Comparison of ENCODE assay signal across 8 mouse cellular contexts in the genomic region with DNA sequence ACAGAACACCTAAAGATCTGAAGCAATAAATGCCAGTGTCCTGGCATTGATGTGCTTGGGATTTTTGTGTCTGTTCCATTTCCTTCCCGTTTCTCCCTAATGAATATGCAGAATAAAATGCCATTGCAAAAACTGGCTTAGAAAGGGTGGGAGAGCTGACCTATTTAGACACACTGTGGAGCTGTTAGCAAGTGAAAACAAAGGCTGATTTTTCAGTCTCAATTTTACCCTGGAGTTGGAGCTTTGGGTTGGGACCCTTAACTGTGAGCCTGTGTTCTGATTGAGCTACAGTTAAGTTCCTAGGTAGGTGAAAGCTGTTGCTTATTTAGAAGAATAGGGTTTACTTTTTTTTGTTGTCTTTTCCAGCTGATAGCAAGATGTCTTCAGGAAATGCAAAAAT. TPM values are rescaled to one million over a fixed set of nuclear protein-coding genes. Genes with fewer than 3 reads are reported as not detected.
DNase-seq lines count a peak whose midpoint lies in the region; ATAC-seq and TF ChIP-seq lines count a peak whose summit lies in the region.

No protein-coding gene starts in this region.

- no peak for TF ChIP-seq POLR2A in ES-Bruce4 (IDR thresholded peaks at IDR 0.05; ENCODE audit: insufficient read depth, low read length)

- no peaks in the 10 kb centered on the region for H3K4me1 ChIP-seq in ES-Bruce4 (ENCODE audit: control insufficient read depth, insufficient read depth, low read length)
- peaks cover 18% of the 10 kb centered on the region for H3K4me1 ChIP-seq in heart, embryonic 16.5 days (ENCODE audit: control insufficient read depth, insufficient read depth, low read length)
- peaks cover 37% of the 10 kb centered on the region for H3K4me1 ChIP-seq in liver, embryonic 16.5 days (ENCODE audit: control insufficient read depth, low read depth, low read length)

- TF ChIP-seq CTCF in ES-Bruce4 (IDR thresholded peaks at IDR 0.05; ENCODE audit: low read depth, low read length), result no peak

- H3K4me3 ChIP-seq in ES-Bruce4 (ENCODE audit: low read depth, low read length), result peak overlapping the region; percentile 100
- peak overlapping the region; percentile 85 for H3K4me3 ChIP-seq in heart, embryonic 16.5 days (ENCODE audit: low read length)
- peak overlapping the region; percentile 77 for H3K4me3 ChIP-seq in liver, embryonic 16.5 days (ENCODE audit: low read depth, low read length)

- ATAC-seq in heart, embryonic 16.5 days (replicated peaks; ENCODE audit: extremely low read depth, insufficient read depth, low FRiP score), result no peak
- no peak for ATAC-seq in liver, embryonic 16.5 days (ENCODE audit: low read depth)

- no peaks in the 10 kb centered on the region for H3K27me3 ChIP-seq in ES-Bruce4 (ENCODE audit: control insufficient read depth, insufficient read depth, low read length, poor library complexity, severe bottlenecking)
- no peaks in the 10 kb centered on the region for H3K27me3 ChIP-seq in heart, embryonic 16.5 days (ENCODE audit: control insufficient read depth, insufficient read depth, low read length)
- no peaks in the 10 kb centered on the region for H3K27me3 ChIP-seq in liver, embryonic 16.5 days (ENCODE audit: control insufficient read depth, insufficient read depth, low read depth, low read length)

- peaks cover 56% of the 10 kb centered on the region for H3K36me3 ChIP-seq in ES-Bruce4 (ENCODE audit: control insufficient read depth, insufficient read depth, low read length, poor library complexity, severe bottlenecking)
- peaks cover 23% of the 10 kb centered on the region for H3K36me3 ChIP-seq in heart, embryonic 16.5 days (ENCODE audit: control insufficient read depth, insufficient read depth)
- H3K36me3 ChIP-seq in liver, embryonic 16.5 days (ENCODE audit: control insufficient read depth, insufficient read depth), result peaks cover 4% of the 10 kb centered on the region

- TF ChIP-seq EP300 in ES-Bruce4 (IDR thresholded peaks at IDR 0.05; ENCODE audit: insufficient read depth, low read depth, low read length), result no peak

- intact Hi-C loops in left cerebral cortex, postnatal 10 days (cut with DNase I), result loop anchor here (5.0 kb wide), 1 partner anchor 35 kb away; the partner anchor contains the start of gene Akr1a1

- H3K9ac ChIP-seq in ES-Bruce4 (ENCODE audit: low read depth, poor library complexity, severe bottlenecking), result peak overlapping the region; percentile 62
- peak overlapping the region; percentile 91 for H3K9ac ChIP-seq in heart, embryonic 16.5 days (ENCODE audit: low read length)
- H3K9ac ChIP-seq in liver, embryonic 16.5 days (ENCODE audit: low read depth, low read length), result peak overlapping the region; percentile 78; the same call in 1 of the 2 replicates

- peak overlapping the region; percentile 90 for H3K4me2 ChIP-seq in heart, embryonic 16.5 days (ENCODE audit: low read depth, low read length)
- peak overlapping the region; percentile 88 for H3K4me2 ChIP-seq in liver, embryonic 16.5 days (ENCODE audit: low read depth, low read length)

- H3K27ac ChIP-seq in ES-Bruce4 (ENCODE audit: insufficient read depth, low read length), result peak overlapping the region; percentile 62; the same call in 1 of the 2 replicates
- no peak overlapping the region for H3K27ac ChIP-seq in heart, embryonic 16.5 days (ENCODE audit: low read length)
- no peak overlapping the region for H3K27ac ChIP-seq in liver, embryonic 16.5 days (ENCODE audit: low read length)

- WGBS in heart, embryonic 16.5 days, result 31% methylated on average over 1 of the region's 1 CpGs
- WGBS in liver, embryonic 16.5 days (ENCODE audit: insufficient replicate concordance), result 23% methylated on average over 1 of the region's 1 CpGs

- DNase-seq in heart, adult 11 months, result peak; percentile 70
- DNase-seq in heart, adult 8-10 months (ENCODE audit: low spot score), result no peak
- no peak for DNase-seq in left cerebral cortex, postnatal 10 days (ENCODE audit: extremely low spot score in 1 of 2, low spot score in 2 of 2)
- DNase-seq in testis, postnatal 10 days (ENCODE audit: low spot score), result no peak
- DNase-seq in thymus, adult 18-20 months, result no peak

- H3K9me3 ChIP-seq in ES-Bruce4 (replicated peaks; ENCODE audit: control insufficient read depth, insufficient read depth, low read length, poor library complexity, severe bottlenecking), result no peaks in the 10 kb centered on the region
- H3K9me3 ChIP-seq in heart, embryonic 16.5 days (replicated peaks; ENCODE audit: control insufficient read depth, low read length), result no peaks in the 10 kb centered on the region
- H3K9me3 ChIP-seq in liver, embryonic 16.5 days (replicated peaks; ENCODE audit: control insufficient read depth, low read length), result no peaks in the 10 kb centered on the region

RNA-seq across cellular contexts. Expression of gene Prdx1, which starts 1.7 kb away (rescaled TPM):
- total RNA-seq in heart, adult 8-10 months (2022), result 100 to 1,000 TPM; 475 to 641 (median 529) TPM
- 1,922 and 2,187 TPM in 2 replicates for polyA plus RNA-seq in ES-Bruce4 (2011; ENCODE audit: insufficient read depth, insufficient read length, low read depth, missing spikeins)
- 934 and 942 TPM in 2 replicates for polyA plus RNA-seq in heart, embryonic 16.5 days (2015; fragmentation: Nextera tagmentation; extraction: Ambion mirVana)
- polyA plus RNA-seq in liver, embryonic 16.5 days (2015; fragmentation: Nextera tagmentation; extraction: Ambion mirVana), result 964 and 975 TPM in 2 replicates
- 100 to 1,000 TPM; 173 to 197 TPM for total RNA-seq in left cerebral cortex, postnatal 10 days (2021)

RNA-seq across cellular contexts. Expression of gene Mmachc, which starts 21.2 kb away (rescaled TPM):
- 10 to 100 TPM; 61.8 to 72.5 (median 66.4) TPM for total RNA-seq in heart, adult 8-10 months (2022)
- polyA plus RNA-seq in ES-Bruce4 (2011; ENCODE audit: insufficient read depth, insufficient read length, low read depth, missing spikeins), result 35.9 and 36.1 TPM in 2 replicates
- 39.8 and 45.0 TPM in 2 replicates for polyA plus RNA-seq in heart, embryonic 16.5 days (2015; fragmentation: Nextera tagmentation; extraction: Ambion mirVana)
- polyA plus RNA-seq in liver, embryonic 16.5 days (2015; fragmentation: Nextera tagmentation; extraction: Ambion mirVana), result 8.8 and 8.9 TPM in 2 replicates
- 10 to 100 TPM; 15.4 to 16.8 TPM for total RNA-seq in left cerebral cortex, postnatal 10 days (2021)

RNA-seq across cellular contexts. Expression of gene Ccdc163, which starts 21.3 kb away (rescaled TPM):
- total RNA-seq in heart, adult 8-10 months (2022), result 1 to 10 TPM; 3.0 to 5.7 (median 4.1) TPM
- 45.2 and 49.0 TPM in 2 replicates for polyA plus RNA-seq in ES-Bruce4 (2011; ENCODE audit: insufficient read depth, insufficient read length, low read depth, missing spikeins)
- 14.8 and 16.0 TPM in 2 replicates for polyA plus RNA-seq in heart, embryonic 16.5 days (2015; fragmentation: Nextera tagmentation; extraction: Ambion mirVana)
- 10.3 and 12.4 TPM in 2 replicates for polyA plus RNA-seq in liver, embryonic 16.5 days (2015; fragmentation: Nextera tagmentation; extraction: Ambion mirVana)
- 1 to 10 TPM; 3.2 to 3.3 TPM for total RNA-seq in left cerebral cortex, postnatal 10 days (2021)

RNA-seq across cellular contexts. Expression of gene Tesk2, which starts 33.7 kb away (rescaled TPM):
- 1 to 10 TPM; 1.6 to 3.3 (median 2.3) TPM for total RNA-seq in heart, adult 8-10 months (2022)
- polyA plus RNA-seq in ES-Bruce4 (2011; ENCODE audit: insufficient read depth, insufficient read length, low read depth, missing spikeins), result 20.6 and 21.9 TPM in 2 replicates
- 3.3 and 3.6 TPM in 2 replicates for polyA plus RNA-seq in heart, embryonic 16.5 days (2015; fragmentation: Nextera tagmentation; extraction: Ambion mirVana)
- 5.4 and 5.9 TPM in 2 replicates for polyA plus RNA-seq in liver, embryonic 16.5 days (2015; fragmentation: Nextera tagmentation; extraction: Ambion mirVana)
- total RNA-seq in left cerebral cortex, postnatal 10 days (2021), result 1 to 10 TPM; 1.9 to 2.6 TPM

RNA-seq across cellular contexts. Expression of gene Akr1a1, which starts 35.6 kb away (rescaled TPM):
- total RNA-seq in heart, adult 8-10 months (2022), result 100 to 1,000 TPM; 297 to 332 (median 327) TPM
- 280 and 291 TPM in 2 replicates for polyA plus RNA-seq in ES-Bruce4 (2011; ENCODE audit: insufficient read depth, insufficient read length, low read depth, missing spikeins)
- 580 and 585 TPM in 2 replicates for polyA plus RNA-seq in heart, embryonic 16.5 days (2015; fragmentation: Nextera tagmentation; extraction: Ambion mirVana)
- 294 and 297 TPM in 2 replicates for polyA plus RNA-seq in liver, embryonic 16.5 days (2015; fragmentation: Nextera tagmentation; extraction: Ambion mirVana)
- total RNA-seq in left cerebral cortex, postnatal 10 days (2021), result 100 to 1,000 TPM; 594 to 625 TPM
